Mouse (Mus musculus) kidney, adult 2 months (tissue): ENCODE measurements around the gene Lrrc3c. TPM values are rescaled to one million over a fixed set of nuclear protein-coding genes. Genes with fewer than 3 reads are reported as not detected.

Experiments
- DNase-seq: peaks from one replicate; pipeline ENCODE4 v3.0.0; 2021
- H3K27ac ChIP-seq: fragments of 200-500 bp; 2 replicates; pipeline ENCODE4 v1.5.1; 2012; ENCODE audit warnings: low read depth, low read length, control low read depth, inconsistent platforms; ENCODE audit not compliant: insufficient read depth
- H3K27me3 ChIP-seq: fragments of 200-500 bp; replicated peaks from 2 replicates; pipeline ENCODE4 v1.6.1; 2012; ENCODE audit warnings: mild to moderate bottlenecking, moderate library complexity, low read length, inconsistent platforms; ENCODE audit not compliant: control insufficient read depth, insufficient read depth
- H3K36me3 ChIP-seq: fragments of 200-500 bp; 2 replicates; pipeline ENCODE4 v1.6.1; 2012; ENCODE audit warnings: mild to moderate bottlenecking, moderate library complexity, low read length, inconsistent platforms; ENCODE audit not compliant: control insufficient read depth, insufficient read depth
- H3K4me1 ChIP-seq: fragments of 200-500 bp; 2 replicates; pipeline ENCODE4 v1.6.1; 2011; ENCODE audit warnings: low read length; ENCODE audit not compliant: control insufficient read depth, insufficient read depth
- H3K4me3 ChIP-seq: fragments of 200-500 bp; 2 replicates; pipeline ENCODE4 v1.5.1; 2011; ENCODE audit warnings: mild to moderate bottlenecking, low read depth, low read length, control low read depth; ENCODE audit not compliant: insufficient read depth
- CTCF ChIP-seq: fragments of 200-500 bp; conservative IDR thresholded peaks from 2 replicates; pipeline ENCODE4 v1.5.1; 2011; ENCODE audit warnings: low read depth, mild to moderate bottlenecking, control low read depth, low read length, moderate library complexity, mixed read lengths; ENCODE audit not compliant: insufficient read depth, insufficient read length
- POLR2A ChIP-seq: fragments of 200-500 bp; IDR thresholded peaks from one replicate; pipeline ENCODE4 v1.6.1; 2011; ENCODE audit warnings: low read depth, low read length, control low read depth
- WGBS: fragments of 180-500 bp; shearing (Covaris S2); methylation state at CpG from one replicate; pipeline ENCODE4 v1.1.7; 2018; 5-methylcytosine and 5-hydroxymethylcytosine counted together
- polyA plus RNA-seq: library from polyadenylated mRNA; depleted of rRNA; stranded (reverse); fragments of >200 nt; gene quantifications from 2 replicates; pipeline ENCODE4 v1.2.3, GENCODE M21; 2012; rRNA removed

The Lrrc3c gene
- polyA plus RNA-seq, 1 experiment, result not detected

GRCm38 (mm10) chr11:98637501-98637900 is 39.4 kb downstream of the Lrrc3c start:
- WGBS, result 86% methylated on average over 1 of the region's 1 CpGs
- no peak overlapping the region for H3K27ac ChIP-seq
- TF ChIP-seq POLR2A (no peak), CTCF (no peak)
- H3K36me3 ChIP-seq, result no peaks in the 10 kb centered on the region
- H3K27me3 ChIP-seq, result no peaks in the 10 kb centered on the region
- H3K4me1 ChIP-seq, result no peaks in the 10 kb centered on the region
- no peak for DNase-seq
- H3K4me3 ChIP-seq, result no peak overlapping the region

GRCm38 (mm10) chr11:98640091-98640490 is 42.0 kb downstream of the Lrrc3c start:
- 0 out of 2 replicates have a peak, but pooled peaks cover 2% of the 10 kb centered on the region for H3K4me1 ChIP-seq
- TF ChIP-seq POLR2A, result no peak
- no peak for TF ChIP-seq CTCF
- no peak overlapping the region for H3K27ac ChIP-seq
- H3K36me3 ChIP-seq, result no peaks in the 10 kb centered on the region
- no peak overlapping the region for H3K4me3 ChIP-seq
- 62% methylated on average over 5 of the region's 5 CpGs for WGBS
- no peaks in the 10 kb centered on the region for H3K27me3 ChIP-seq
- DNase-seq, result no peak

GRCm38 (mm10) chr11:98644757-98645156 is 46.7 kb downstream of the Lrrc3c start:
- Histone ChIP-seq H3K27ac (peak overlapping the region; percentile 37; the same call in 1 of the 2 replicates), H3K4me1 (peaks cover 12% of the 10 kb centered on the region; the same call in 1 of the 2 replicates), H3K27me3 (no peaks in the 10 kb centered on the region), H3K36me3 (no peaks in the 10 kb centered on the region), H3K4me3 (no peak overlapping the region)
- TF ChIP-seq CTCF (no peak), POLR2A (no peak)
- 53% methylated on average over 3 of the region's 3 CpGs for WGBS
- DNase-seq, result peak; percentile 70

GRCm38 (mm10) chr11:98645946-98646345 is 47.9 kb downstream of the Lrrc3c start:
- peaks cover 12% of the 10 kb centered on the region; the same call in 1 of the 2 replicates for H3K4me1 ChIP-seq
- WGBS, result 28% methylated on average over 2 of the region's 2 CpGs
- no peaks in the 10 kb centered on the region for H3K36me3 ChIP-seq
- TF ChIP-seq POLR2A (no peak), CTCF (no peak)
- peak; percentile 69 for DNase-seq
- H3K4me3 ChIP-seq, result no peak overlapping the region
- no peak overlapping the region for H3K27ac ChIP-seq
- no peaks in the 10 kb centered on the region for H3K27me3 ChIP-seq

- no peaks in the 10 kb centered on the region for H3K27me3 ChIP-seq
- H3K4me1 ChIP-seq, result peaks cover 12% of the 10 kb centered on the region; the same call in 1 of the 2 replicates
- H3K36me3 ChIP-seq, result no peaks in the 10 kb centered on the region
- peak within 1 kb of the TSS; percentile 6; the same call in 1 of the 2 replicates for H3K27ac ChIP-seq
- no peak for TF ChIP-seq POLR2A
- TF ChIP-seq CTCF, result no peak
- no peak for DNase-seq
- 50% methylated on average over 2 of the region's 2 CpGs for WGBS
- no peak within 1 kb of the TSS for H3K4me3 ChIP-seq
Measured at GRCm38 (mm10) chr11:98646459-98646858, 48.4 kb downstream of the Lrrc3c start, which contains the start of gene Gsdma2. TSS of gene Gsdma2 (plus strand) at chr11:98646759.

Other genes starting within 250 kb of the Lrrc3c start
- 84.7 and 94.6 TPM in 2 replicates for gene Ppp1r1b, start 249.9 kb upstream of the Lrrc3c start, polyA plus RNA-seq
- 59.1 and 74.9 TPM in 2 replicates for gene Stard3, start 239.9 kb upstream of the Lrrc3c start, polyA plus RNA-seq
- 0.56 and 33.0 TPM in 2 replicates for gene Tcap, start 214.5 kb upstream of the Lrrc3c start, polyA plus RNA-seq
- gene Pnmt, start 211.8 kb upstream of the Lrrc3c start, polyA plus RNA-seq, result not detected in 2 replicates
- 32.2 and 35.4 TPM in 2 replicates for gene Pgap3, start 197.8 kb upstream of the Lrrc3c start, polyA plus RNA-seq
- 44.8 and 55.9 TPM in 2 replicates for gene Erbb2, start 185.8 kb upstream of the Lrrc3c start, polyA plus RNA-seq
- gene Mien1, start 159.3 kb upstream of the Lrrc3c start, polyA plus RNA-seq, result 126 and 179 TPM in 2 replicates
- gene Grb7, start 151.9 kb upstream of the Lrrc3c start, polyA plus RNA-seq, result 143 and 160 TPM in 2 replicates
- gene Ikzf3, start 52.3 kb upstream of the Lrrc3c start, polyA plus RNA-seq, result 0.58 and 3.9 TPM in 2 replicates
- 0.26 and 0.34 TPM in 2 replicates for gene Zpbp2, start 47.2 kb upstream of the Lrrc3c start, polyA plus RNA-seq
- 57.2 and 60.2 TPM in 2 replicates for gene Ormdl3, start 10.9 kb upstream of the Lrrc3c start, polyA plus RNA-seq
- not detected in 2 replicates for gene Gm12355, start 27.4 kb downstream of the Lrrc3c start, polyA plus RNA-seq
- gene Gsdma3, start 28.1 kb downstream of the Lrrc3c start, polyA plus RNA-seq, result not detected in 2 replicates
- gene Gsdma2, start 48.5 kb downstream of the Lrrc3c start, polyA plus RNA-seq, result not detected in 2 replicates
- gene Gsdma, start 66.1 kb downstream of the Lrrc3c start, polyA plus RNA-seq, result not detected in 2 replicates
- 307 and 331 TPM in 2 replicates for gene Psmd3, start 84.3 kb downstream of the Lrrc3c start, polyA plus RNA-seq
- gene Csf3, start 103.0 kb downstream of the Lrrc3c start, polyA plus RNA-seq, result not detected in 2 replicates
- gene Med24, start 131.1 kb downstream of the Lrrc3c start, polyA plus RNA-seq, result 45.3 and 54.1 TPM in 2 replicates
- 92.7 and 97.2 TPM in 2 replicates for gene Thra, start 142.3 kb downstream of the Lrrc3c start, polyA plus RNA-seq
- gene Nr1d1, start 177.0 kb downstream of the Lrrc3c start, polyA plus RNA-seq, result 140 and 155 TPM in 2 replicates
- 23.5 and 24.5 TPM in 2 replicates for gene Msl1, start 197.2 kb downstream of the Lrrc3c start, polyA plus RNA-seq
- 21.0 and 24.5 TPM in 2 replicates for gene Casc3, start 206.6 kb downstream of the Lrrc3c start, polyA plus RNA-seq
- gene Rapgefl1, start 238.5 kb downstream of the Lrrc3c start, polyA plus RNA-seq, result 4.2 and 4.7 TPM in 2 replicates